Mouse (Mus musculus): ENCODE measurements around the gene Gnptg. TPM values are rescaled to one million over a fixed set of nuclear protein-coding genes. Genes with fewer than 3 reads are reported as not detected.

Gnptg gene
- polyA plus RNA-seq, 1 experiment from 2014 or later: 34.3 TPM

Small RNA genes lying within 50 kb of the gene (microRNA-seq; reads per million reads assigned to microRNA genes)
- 1.7 reads per million for gene Mir3547

Other genes with a start within 250 kb of the Gnptg start
- gene Cramp1l, start 224.3 kb downstream of the Gnptg start, polyA plus RNA-seq (2015; fragmentation: Nextera tagmentation; extraction: Ambion mirVana): 8.5 and 9.7 TPM in 2 replicates
- gene Ift140, start 224.0 kb downstream of the Gnptg start, polyA plus RNA-seq (2015; fragmentation: Nextera tagmentation; extraction: Ambion mirVana): 22.0 and 26.2 TPM in 2 replicates
- 15.2 and 18.4 TPM in 2 replicates for gene Tmem204, start 156.5 kb downstream of the Gnptg start, polyA plus RNA-seq (2015; fragmentation: Nextera tagmentation; extraction: Ambion mirVana)
- 48.1 and 53.5 TPM in 2 replicates for gene Telo2, start 124.2 kb downstream of the Gnptg start, polyA plus RNA-seq (2015; fragmentation: Nextera tagmentation; extraction: Ambion mirVana)
- 0.83 and 1.2 TPM in 2 replicates for gene Ptx4, start 119.4 kb downstream of the Gnptg start, polyA plus RNA-seq (2015; fragmentation: Nextera tagmentation; extraction: Ambion mirVana)
- gene Clcn7, start 106.7 kb downstream of the Gnptg start, polyA plus RNA-seq (2015; fragmentation: Nextera tagmentation; extraction: Ambion mirVana): 26.0 and 27.8 TPM in 2 replicates
- not detected in 2 replicates for gene Ccdc154, start 77.7 kb downstream of the Gnptg start, polyA plus RNA-seq (2015; fragmentation: Nextera tagmentation; extraction: Ambion mirVana)
- gene Gm38655, start 64.7 kb downstream of the Gnptg start, polyA plus RNA-seq (2015; fragmentation: Nextera tagmentation; extraction: Ambion mirVana): 0.31 TPM in 1 of 2 replicates, not detected in the other
- 34.9 and 35.5 TPM in 2 replicates for gene BC003965, start 55.6 kb downstream of the Gnptg start, polyA plus RNA-seq (2015; fragmentation: Nextera tagmentation; extraction: Ambion mirVana)
- gene Unkl, start 51.7 kb downstream of the Gnptg start, polyA plus RNA-seq (2015; fragmentation: Nextera tagmentation; extraction: Ambion mirVana): 9.7 and 11.8 TPM in 2 replicates
- gene Tsr3, start within 50 bp of the Gnptg start, polyA plus RNA-seq (2015; fragmentation: Nextera tagmentation; extraction: Ambion mirVana): 54.4 and 57.2 TPM in 2 replicates
- 1.8 and 2.2 TPM in 2 replicates for gene Baiap3, start 16.2 kb upstream of the Gnptg start, polyA plus RNA-seq (2015; fragmentation: Nextera tagmentation; extraction: Ambion mirVana)
- 631 and 713 TPM in 2 replicates for gene Ube2i, start 34.5 kb upstream of the Gnptg start, polyA plus RNA-seq (2015; fragmentation: Nextera tagmentation; extraction: Ambion mirVana)
- 0.51 and 0.79 TPM in 2 replicates for gene Prss34, start 58.3 kb upstream of the Gnptg start, polyA plus RNA-seq (2015; fragmentation: Nextera tagmentation; extraction: Ambion mirVana)
- not detected in 2 replicates for gene Prss28, start 68.5 kb upstream of the Gnptg start, polyA plus RNA-seq (2015; fragmentation: Nextera tagmentation; extraction: Ambion mirVana)
- not detected in 2 replicates for gene Prss29, start 78.5 kb upstream of the Gnptg start, polyA plus RNA-seq (2015; fragmentation: Nextera tagmentation; extraction: Ambion mirVana)
- gene Tpsab1, start 105.4 kb upstream of the Gnptg start, polyA plus RNA-seq (2015; fragmentation: Nextera tagmentation; extraction: Ambion mirVana): 0.21 and 0.23 TPM in 2 replicates
- 0.95 and 3.7 TPM in 2 replicates for gene Tpsb2, start 126.2 kb upstream of the Gnptg start, polyA plus RNA-seq (2015; fragmentation: Nextera tagmentation; extraction: Ambion mirVana)
- gene Tpsg1, start 129.1 kb upstream of the Gnptg start, polyA plus RNA-seq (2015; fragmentation: Nextera tagmentation; extraction: Ambion mirVana): 1.0 and 2.2 TPM in 2 replicates
- 6.2 and 8.6 TPM in 2 replicates for gene Cacna1h, start 193.7 kb upstream of the Gnptg start, polyA plus RNA-seq (2015; fragmentation: Nextera tagmentation; extraction: Ambion mirVana)
- gene Tekt4, start 214.5 kb upstream of the Gnptg start, polyA plus RNA-seq (2015; fragmentation: Nextera tagmentation; extraction: Ambion mirVana): not detected in 2 replicates

Data from embryonic facial prominence, embryonic 13.5 days (tissue).